Mouse (Mus musculus): Measurements from ENCODE around the gene Kif16b. TPM values are rescaled to one million over a fixed set of nuclear protein-coding genes. Genes with fewer than 3 reads are reported as not detected.

The Kif16b gene
- total RNA-seq (2021), result 10 to 100 TPM; 32.7 to 33.5 TPM

- intact Hi-C loops (cut with DNase I), result loop anchor here (2.0 kb wide), 1 partner anchor 162 kb away; the partner anchor contains the start of gene Snrpb2
- peak; percentile 94 for DNase-seq
Measured at GRCm38 (mm10) chr2:142900862-142901805, at the start of gene Kif16b. Gene Kif16b (minus strand): TSS chr2:142901531.

GRCm38 (mm10) chr2:142940899-142941642, 39.7 kb upstream of the Kif16b start:
- DNase-seq, result no peak

DNA sequence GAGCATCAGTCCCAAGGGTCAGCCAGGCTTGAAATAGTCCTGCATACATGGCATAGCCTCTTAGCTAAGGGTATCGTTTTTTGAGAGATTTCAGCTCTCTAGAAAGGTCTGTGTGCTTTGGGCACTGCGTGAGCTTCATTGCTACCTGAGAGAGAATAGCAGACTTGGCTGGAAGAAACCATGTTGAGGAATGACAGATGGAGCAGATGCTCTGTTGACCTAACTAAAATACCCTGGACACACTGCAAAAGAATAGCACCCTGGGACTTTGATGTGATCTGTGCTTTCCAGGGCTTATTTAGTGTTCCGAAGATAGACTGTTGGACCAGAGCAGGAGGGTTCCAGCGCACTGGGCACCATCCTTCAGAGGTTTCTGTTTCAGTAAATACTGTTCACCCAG, 29.1 kb upstream of the Kif16b start:
- DNase-seq, result no peak
- intact Hi-C loops (cut with DNase I), result no loop called here

More at GRCm38 (mm10) chr2:142940899-142941642, 39.7 kb upstream of the Kif16b start:
- intact Hi-C loops (cut with DNase I), result no loop called here

DNA sequence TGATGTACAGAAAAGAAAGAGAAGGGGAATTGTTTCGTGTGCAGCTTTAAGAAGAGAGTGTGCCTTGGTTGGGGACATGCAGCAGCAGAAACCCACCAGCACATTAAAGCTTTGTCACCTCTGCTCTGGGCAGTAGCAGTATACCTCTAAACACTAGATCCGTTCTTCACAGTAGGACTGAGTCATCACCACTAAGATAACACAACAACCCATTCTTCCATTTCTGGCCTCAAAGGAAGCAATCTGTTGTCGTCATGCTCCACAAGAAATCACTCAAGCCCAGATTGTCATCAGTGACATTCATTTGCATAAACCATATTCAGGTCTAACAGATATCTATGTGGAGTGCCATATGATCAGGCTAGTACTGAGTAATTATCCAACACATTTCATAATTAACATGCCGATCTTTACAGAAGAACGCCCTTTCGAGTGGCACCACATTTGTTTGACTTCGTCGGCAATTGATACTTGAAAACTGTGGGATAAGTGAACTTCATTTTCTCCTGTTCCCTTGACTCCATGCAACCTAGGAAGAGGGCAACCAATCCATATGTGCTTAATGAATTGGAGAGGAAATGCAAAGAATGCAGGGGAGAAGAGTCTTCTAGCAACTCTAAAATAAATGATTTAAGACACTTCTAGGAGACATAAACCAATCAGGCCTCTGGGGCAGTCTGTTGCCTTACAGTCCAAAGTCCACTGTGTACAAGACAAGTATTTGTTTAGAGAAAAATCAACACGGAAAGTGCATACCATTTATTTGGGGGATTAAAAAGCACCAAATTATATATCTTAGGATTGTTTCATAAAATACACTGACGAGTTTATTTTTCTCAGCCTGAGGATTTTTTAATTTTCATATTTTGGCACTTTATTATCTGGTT, 28.1 kb upstream of the Kif16b start:
- DNase-seq, result no peak
- intact Hi-C loops (cut with DNase I), result loop anchor here (5.0 kb wide), 1 partner anchor 67 kb away; no protein-coding TSS in a partner anchor

GRCm38 (mm10) chr2:142910808-142911388, 9.6 kb upstream of the Kif16b start:
- DNase-seq, result no peak
- intact Hi-C loops (cut with DNase I), result no loop called here

DNA sequence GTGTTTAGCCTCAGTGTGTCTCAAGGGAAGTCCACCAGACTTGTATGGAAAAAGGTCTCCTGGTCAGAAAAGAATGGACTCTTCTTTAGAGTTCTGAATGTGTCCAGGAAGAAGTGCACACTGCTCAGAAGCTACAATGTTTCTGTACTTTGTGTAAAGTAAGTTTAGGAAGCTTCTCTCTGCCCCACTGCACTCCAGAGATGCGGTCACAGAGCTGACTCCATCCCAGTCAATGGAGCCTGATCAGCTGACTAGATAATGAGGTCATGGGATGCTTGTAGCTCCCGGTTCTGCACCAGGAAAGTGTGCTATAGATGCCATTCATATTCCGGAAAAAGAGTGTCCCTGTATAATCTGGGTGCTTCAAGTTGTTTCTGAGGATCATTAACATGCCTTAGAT, 7.9 kb upstream of the Kif16b start:
- DNase-seq, result no peak
- intact Hi-C loops (cut with DNase I), result no loop called here

GRCm38 (mm10) chr2:142907056-142907455, 5.7 kb upstream of the Kif16b start:
- no peak for DNase-seq
- intact Hi-C loops (cut with DNase I), result no loop called here

GRCm38 (mm10) chr2:142902905-142903895, 1.9 kb upstream of the Kif16b start:
- intact Hi-C loops (cut with DNase I), result no loop called here
- DNase-seq, result peak; percentile 94 to 95

DNA sequence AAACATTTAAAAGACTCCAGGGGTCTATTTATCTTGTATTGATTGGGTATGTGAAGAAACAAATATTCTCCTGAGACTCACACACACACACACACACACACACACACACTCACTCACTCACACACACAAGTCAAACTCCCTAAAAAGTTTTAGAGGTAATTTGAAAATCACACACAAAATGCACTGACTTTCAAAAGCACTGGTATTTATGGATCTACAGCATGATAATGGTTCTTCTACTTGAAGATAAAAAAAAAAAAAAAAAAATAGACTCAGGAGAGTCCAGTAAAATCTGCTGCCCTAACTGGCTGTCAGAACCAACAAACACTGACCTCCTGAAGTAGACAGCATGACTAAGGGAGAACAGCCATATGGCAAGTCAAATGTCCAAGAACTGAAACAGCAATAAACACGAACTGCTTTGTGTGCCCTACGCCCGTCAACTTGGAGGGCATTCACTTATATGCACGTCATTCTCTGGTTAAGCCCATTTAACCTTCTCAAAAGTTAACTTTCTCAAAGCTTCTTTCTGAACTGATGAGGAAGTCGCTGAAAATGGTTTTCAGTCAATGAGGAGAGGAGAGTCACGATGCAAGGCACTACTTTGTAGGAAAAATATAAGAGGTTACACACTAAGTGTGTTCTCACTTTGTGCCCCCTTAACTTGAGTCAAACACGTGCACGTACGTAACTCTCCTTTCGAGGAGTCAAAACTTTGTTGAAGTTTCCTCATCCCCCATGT, 1.0 kb downstream of the Kif16b start:
- DNase-seq, result no peak
- intact Hi-C loops (cut with DNase I), result loop anchor here (2.0 kb wide), 1 partner anchor 163 kb away; the partner anchor contains the start of gene Snrpb2

GRCm38 (mm10) chr2:142893780-142894179, 7.6 kb downstream of the Kif16b start:
- intact Hi-C loops (cut with DNase I), result no loop called here
- DNase-seq, result no peak

GRCm38 (mm10) chr2:142891283-142891682, 10.0 kb downstream of the Kif16b start:
- no peak for DNase-seq
- intact Hi-C loops (cut with DNase I), result no loop called here

GRCm38 (mm10) chr2:142884456-142884855, 16.9 kb downstream of the Kif16b start:
- DNase-seq, result no peak
- intact Hi-C loops (cut with DNase I), result no loop called here

DNA sequence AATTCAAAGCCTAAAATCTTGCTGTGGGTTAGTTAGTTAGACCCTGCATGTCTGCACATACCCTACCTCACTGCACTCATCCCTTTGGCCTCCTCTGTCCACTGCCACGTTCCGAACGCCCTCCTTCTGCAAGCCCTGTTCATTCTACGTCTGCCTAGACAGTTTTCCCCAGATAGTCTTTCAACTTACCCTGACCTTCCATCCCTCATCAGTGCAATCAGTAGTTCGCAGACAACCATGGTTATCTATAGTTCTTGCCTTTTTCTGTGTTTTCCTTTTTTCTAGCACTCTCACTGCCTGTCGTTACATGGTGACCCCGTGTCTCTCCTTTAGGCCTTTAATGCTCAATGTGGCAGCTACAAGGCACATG, 17.7 kb downstream of the Kif16b start:
- intact Hi-C loops (cut with DNase I), result no loop called here
- no peak for DNase-seq

GRCm38 (mm10) chr2:142882871-142883624, 18.3 kb downstream of the Kif16b start:
- no peak for DNase-seq
- intact Hi-C loops (cut with DNase I), result no loop called here

- intact Hi-C loops (cut with DNase I), result no loop called here
- no peak for DNase-seq
Measured at GRCm38 (mm10) chr2:142882466-142882865, 18.9 kb downstream of the Kif16b start.

DNA sequence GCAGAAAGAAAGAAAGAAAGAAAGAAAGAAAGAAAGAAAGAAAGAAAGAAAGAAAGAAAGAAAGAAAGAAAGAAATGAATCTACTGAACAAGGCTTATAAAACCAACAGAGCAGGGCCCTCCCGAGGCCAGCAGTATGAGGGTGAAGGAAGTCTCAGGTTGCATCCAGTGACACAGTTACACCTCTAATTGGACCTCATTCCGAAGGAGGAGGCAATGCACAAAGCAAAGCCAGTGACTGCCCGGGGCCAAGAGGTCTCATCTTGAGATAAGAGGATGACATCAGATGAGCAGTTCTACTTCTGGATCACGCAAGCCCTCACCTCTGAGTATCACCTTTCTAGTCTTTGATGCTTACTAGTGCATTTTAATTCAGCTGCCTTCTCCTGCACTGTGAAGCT, 20.2 kb downstream of the Kif16b start:
- intact Hi-C loops (cut with DNase I), result no loop called here
- no peak for DNase-seq

- intact Hi-C loops (cut with DNase I), result no loop called here
Measured at GRCm38 (mm10) chr2:142879257-142879818, 22.0 kb downstream of the Kif16b start.

More at GRCm38 (mm10) chr2:142879257-142879818, 22.0 kb downstream of the Kif16b start:
- no peak for DNase-seq

All from heart, postnatal 36 days (tissue).